Mouse (Mus musculus): ENCODE measurements around the gene Aicda. TPM values are rescaled to one million over a fixed set of nuclear protein-coding genes. Genes with fewer than 3 reads are reported as not detected.
A peak's percentile ranks its signal among the peaks of the same experiment; 100 is the strongest.

Aicda gene
- total and polyA plus RNA-seq, 3 experiments = 5.4 to 41.1 (median 33.3) TPM

DNA sequence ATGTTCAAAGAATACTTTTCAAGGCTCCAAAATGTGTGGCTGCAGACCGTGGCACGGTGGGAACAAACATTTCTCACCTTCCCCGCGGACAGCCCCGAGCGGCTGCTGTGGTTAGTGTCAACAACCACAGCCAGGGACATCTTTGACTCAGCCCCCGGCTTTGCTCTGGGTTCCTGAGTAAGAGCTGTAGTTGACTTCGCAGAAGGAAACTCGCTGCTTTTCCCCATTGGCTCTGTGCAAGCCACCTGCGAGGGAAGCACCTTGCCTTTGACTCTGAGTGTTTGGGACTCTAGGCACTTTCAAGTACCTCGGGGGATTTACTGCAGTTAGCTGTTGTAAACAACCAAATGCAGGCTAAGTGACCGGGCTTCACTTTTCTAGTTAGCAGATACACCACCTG lies 26.0 kb upstream of the Aicda start:
- H3K79me2 ChIP-seq (replicated peaks; ENCODE audit: control insufficient read depth, extremely low read depth, insufficient read depth, poor library complexity, severe bottlenecking) = no peaks in the 10 kb centered on the region
- TF ChIP-seq UBTF (IDR thresholded peaks at IDR 0.05; ENCODE audit: low read depth, low read length) (no peak), BHLHE40 (IDR thresholded peaks at IDR 0.05; ENCODE audit: low read depth, low read length) (peak; percentile 94), POLR2A (IDR thresholded peaks at IDR 0.05; ENCODE audit: low read depth, low read length) (peak; percentile 36; the same call in 1 of the 2 replicates), GABPA (IDR thresholded peaks at IDR 0.05; ENCODE audit: insufficient replicate concordance, low read depth, low read length) (no peak), MAX (IDR thresholded peaks at IDR 0.05; ENCODE audit: low read length) (peak; percentile 56; the same call in 1 of the 2 replicates), ELF1 (IDR thresholded peaks at IDR 0.05; ENCODE audit: low read depth, low read length) (peak; percentile 33; the same call in 1 of the 2 replicates), ZC3H11A (IDR thresholded peaks at IDR 0.05; ENCODE audit: low read depth, low read length) (no peak), HCFC1 (IDR thresholded peaks at IDR 0.05; ENCODE audit: low read depth, low read length) (no peak), KAT2A (IDR thresholded peaks at IDR 0.05; ENCODE audit: insufficient replicate concordance, low read length) (no peak), MYC (IDR thresholded peaks at IDR 0.05; ENCODE audit: low read depth, low read length) (0 out of 2 replicates have a peak, but pooled peaks have one; percentile 44), POLR2AphosphoS2 (IDR thresholded peaks at IDR 0.05; ENCODE audit: low read depth, low read length) (no peak), MXI1 (IDR thresholded peaks at IDR 0.05; ENCODE audit: low read depth, low read length) (no peak; the same call in 1 of the 2 replicates), IRF4 (IDR thresholded peaks at IDR 0.05; ENCODE audit: low read depth, low read length) (peak; percentile 99), SMC3 (IDR thresholded peaks at IDR 0.05; ENCODE audit: low read depth, low read length) (no peak), NELFE (IDR thresholded peaks at IDR 0.05; ENCODE audit: low read depth, low read length) (no peak), RAD21 (IDR thresholded peaks at IDR 0.05; ENCODE audit: low read depth, low read length) (no peak), JUND (conservative IDR thresholded peaks at IDR 0.05; ENCODE audit: low read depth, low read length) (peak; percentile 92), NRF1 (IDR thresholded peaks at IDR 0.05; ENCODE audit: low read depth, low read length) (no peak), CTCF (conservative IDR thresholded peaks at IDR 0.05 in 1 of 2, IDR thresholded peaks at IDR 0.05 in 1 of 2; ENCODE audit: low read depth in 2 of 2, low read length in 2 of 2) (no peak), ZNF384 (IDR thresholded peaks at IDR 0.05; ENCODE audit: low read depth, low read length) (peak; percentile 57; the same call in 1 of the 2 replicates), MEF2A (IDR thresholded peaks at IDR 0.05; ENCODE audit: borderline replicate concordance, low read depth, low read length) (peak; percentile 96), TCF12 (IDR thresholded peaks at IDR 0.05; ENCODE audit: low read depth, low read length) (peak; percentile 100), ZMIZ1 (IDR thresholded peaks at IDR 0.05; ENCODE audit: low read depth, low read length) (peak; percentile 65; the same call in 1 of the 2 replicates), PAX5 (IDR thresholded peaks at IDR 0.05; ENCODE audit: low read length) (no peak), ETS1 (conservative IDR thresholded peaks at IDR 0.05; ENCODE audit: low read depth, low read length) (peak; percentile 91), JUN (IDR thresholded peaks at IDR 0.05; ENCODE audit: insufficient read depth, low read depth, low read length) (peak; percentile 93), USF1 (IDR thresholded peaks at IDR 0.05; ENCODE audit: low read depth, low read length) (no peak), E2F4 (IDR thresholded peaks at IDR 0.05; ENCODE audit: insufficient replicate concordance, low read depth, low read length) (no peak), USF2 (conservative IDR thresholded peaks at IDR 0.05; ENCODE audit: low read depth, low read length) (no peak), EP300 (IDR thresholded peaks at IDR 0.05; ENCODE audit: low read length) (peak; percentile 99), MAZ (IDR thresholded peaks at IDR 0.05; ENCODE audit: low read depth, low read length) (0 out of 2 replicates have a peak, but pooled peaks have one; percentile 72), CHD2 (IDR thresholded peaks at IDR 0.05; ENCODE audit: low read length) (peak; percentile 89), SIN3A (IDR thresholded peaks at IDR 0.05; ENCODE audit: low read length) (peak; percentile 66), RCOR1 (conservative IDR thresholded peaks at IDR 0.05; ENCODE audit: low read depth, low read length) (peak; percentile 99), ZKSCAN1 (IDR thresholded peaks at IDR 0.05; ENCODE audit: borderline replicate concordance, low read depth, low read length) (no peak), MAFK (IDR thresholded peaks at IDR 0.05; ENCODE audit: insufficient replicate concordance, low read length) (peak; percentile 93), TBP (conservative IDR thresholded peaks at IDR 0.05; ENCODE audit: low read depth, low read length) (no peak; the same call in 1 of the 2 replicates), CHD1 (IDR thresholded peaks at IDR 0.05; ENCODE audit: low read depth, low read length) (no peak)
- H3K27me3 ChIP-seq (replicated peaks) = peaks cover 4% of the 10 kb centered on the region
- in situ Hi-C loops (cut with MboI; ENCODE audit: low pct_ligation_motif_present, low pct_unique_long_range_greater_than_20kb, low sequenced_read_pairs) (no loop called here), dilution Hi-C loops (cut with MboI; ENCODE audit: extremely low pct_ligation_motif_present, extremely low pct_unique_long_range_greater_than_20kb, low sequenced_read_pairs) (no loop called here)
- no peaks in the 10 kb centered on the region for H3K36me3 ChIP-seq (replicated peaks in 1 of 2; ENCODE audit: control insufficient read depth in 1 of 2, insufficient read depth in 1 of 2, low read length in 1 of 2)
- peak overlapping the region; percentile 12 to 46 (median 44) for H3K4me3 ChIP-seq (replicated peaks in 1 of 3; ENCODE audit: low read depth in 2 of 3, low read length in 2 of 3, poor library complexity in 1 of 3)
- DNase-seq (ENCODE audit: extremely low read depth) = peak; percentile 96
- H3K4me1 ChIP-seq (ENCODE audit: control insufficient read depth in 1 of 2, insufficient read depth in 2 of 2) = peaks cover 3 to 48% of the 10 kb centered on the region in 2 experiments
- 0 out of 2 replicates have a peak overlapping the region, but pooled peaks have one; percentile 90 for H3K9ac ChIP-seq (ENCODE audit: insufficient read depth, low read depth)
- H3K9me3 ChIP-seq (replicated peaks; ENCODE audit: low read length) = peaks cover 5% of the 10 kb centered on the region
- H3K27ac ChIP-seq (ENCODE audit: insufficient read depth, low read depth) = peak overlapping the region; percentile 91
- H3K4me2 ChIP-seq (ENCODE audit: insufficient read depth, low read depth, poor library complexity, severe bottlenecking) = peak overlapping the region; percentile 97

Data from CH12.LX (cell line).